Mouse (Mus musculus): ENCODE results near the gene Hoxc5. TPM values are rescaled to one million over a fixed set of nuclear protein-coding genes. Genes with fewer than 3 reads are reported as not detected.

The Hoxc5 gene
- polyA plus RNA-seq, 1 experiment from 2014 or later: 20.3 TPM

- Histone ChIP-seq H3K4me1 (ENCODE audit: control insufficient read depth, insufficient read depth, low read length) (no peaks in the 10 kb centered on the region), H3K9me3 (ENCODE audit: control insufficient read depth, low read depth, low read length) (no peaks in the 10 kb centered on the region), H3K36me3 (ENCODE audit: control insufficient read depth, insufficient read depth, low read length) (no peaks in the 10 kb centered on the region), H3K27me3 (ENCODE audit: control insufficient read depth, insufficient read depth, low read length) (no peaks in the 10 kb centered on the region; the same call in 1 of the 2 replicates), H3K4me2 (replicated peaks; ENCODE audit: low read depth, low read length) (no peak overlapping the region), H3K27ac (ENCODE audit: low read length) (no peak overlapping the region), H3K4me3 (ENCODE audit: low read depth, low read length) (no peak overlapping the region), H3K9ac (replicated peaks; ENCODE audit: low read depth, low read length) (no peak overlapping the region)
- ATAC-seq (ENCODE audit: insufficient number of reproducible peaks, insufficient read depth, low FRiP score, low read depth): no peak
- 11% methylated on average over 2 of the region's 2 CpGs for WGBS
These were observed 56.9 kb downstream of the Hoxc5 start for GRCm38 (mm10) chr15:103024131-103024530.

DNA sequence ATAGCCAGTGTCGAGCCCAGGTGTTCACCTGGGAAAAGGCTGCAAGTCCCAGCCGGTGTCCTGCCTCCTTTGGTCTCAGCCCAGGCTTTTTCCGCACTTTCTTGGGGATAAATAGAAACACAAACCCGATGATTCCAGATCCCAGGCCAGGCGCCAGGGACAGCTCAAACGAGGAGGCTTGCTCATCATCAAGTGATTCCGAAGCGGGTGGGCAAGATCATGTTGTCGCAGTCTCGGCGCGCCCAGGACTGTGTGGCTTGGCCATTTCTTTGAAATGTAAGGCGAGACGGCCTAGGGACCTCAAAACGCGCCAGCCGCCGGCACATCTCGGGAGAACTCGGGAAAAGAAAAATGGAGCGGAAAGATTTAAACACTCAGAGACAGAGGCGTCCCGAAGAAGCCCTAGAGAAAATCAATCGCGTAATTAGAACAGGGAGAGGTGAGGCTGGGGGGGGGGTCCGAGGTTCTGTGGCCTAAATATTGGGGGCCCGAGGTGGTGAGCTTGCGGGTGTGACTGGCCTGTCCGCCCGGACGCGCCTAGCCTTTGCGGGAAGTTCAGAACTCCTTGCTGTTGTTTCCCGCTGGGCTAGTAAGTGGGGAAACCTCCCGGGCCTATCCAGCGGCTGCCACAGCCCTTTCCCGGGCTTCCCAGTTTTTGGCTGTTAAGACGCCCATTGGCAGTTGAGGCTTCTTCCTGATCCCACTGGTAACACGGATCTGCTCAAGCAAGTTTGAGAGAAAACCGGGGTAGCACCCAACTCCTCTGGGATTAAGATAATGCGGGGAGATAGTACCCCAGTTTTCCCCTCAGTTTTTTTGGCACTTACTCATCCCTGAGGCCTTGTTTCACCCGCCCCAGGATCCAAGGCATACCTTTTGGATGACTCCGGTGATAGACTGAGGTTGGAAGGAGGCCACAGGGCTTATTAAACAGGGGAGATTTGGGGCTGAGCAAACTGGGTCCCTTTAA, 60.3 kb downstream of the Hoxc5 start:
- 17% methylated on average over 43 of the region's 43 CpGs for WGBS
- H3K9ac ChIP-seq (replicated peaks; ENCODE audit: low read depth, low read length): peak overlapping the region; percentile 18; the same call in 1 of the 2 replicates
- no peaks in the 10 kb centered on the region for H3K27me3 ChIP-seq (ENCODE audit: control insufficient read depth, insufficient read depth, low read length)

DNA sequence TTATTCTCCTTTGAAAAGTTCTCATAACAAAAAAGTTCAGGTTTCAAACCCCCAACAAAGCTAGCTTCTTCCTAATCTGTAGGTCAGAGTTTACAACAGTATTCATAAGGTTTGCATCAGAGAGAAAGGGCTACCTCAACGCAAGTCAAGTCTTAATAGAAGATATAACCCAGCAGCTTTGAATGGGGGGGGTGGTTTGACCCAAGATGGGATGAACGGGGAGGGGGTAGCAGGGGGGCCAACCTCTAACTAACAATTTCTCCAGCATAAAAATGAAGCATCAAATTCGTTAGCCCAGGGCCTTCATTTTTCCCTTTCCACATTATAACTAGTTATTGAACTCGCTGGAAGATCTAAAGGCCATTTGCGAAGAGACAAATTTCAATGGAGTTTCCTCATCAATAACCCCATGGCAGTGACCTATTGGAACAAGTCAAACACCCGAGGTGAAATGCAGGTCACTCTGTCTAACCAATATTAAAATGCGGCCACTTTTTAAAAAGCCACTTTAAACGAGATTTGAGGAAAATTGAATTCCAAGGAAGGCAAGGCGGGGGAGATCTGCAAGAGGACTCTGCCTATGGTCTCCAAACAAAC, 61.8 kb downstream of the Hoxc5 start:
- no peak overlapping the region for H3K9ac ChIP-seq (replicated peaks; ENCODE audit: low read depth, low read length)
- no peak overlapping the region for H3K4me3 ChIP-seq (ENCODE audit: low read depth, low read length)
- H3K36me3 ChIP-seq (ENCODE audit: control insufficient read depth, insufficient read depth, low read length): no peaks in the 10 kb centered on the region
- no peak for ATAC-seq (ENCODE audit: insufficient number of reproducible peaks, insufficient read depth, low FRiP score, low read depth)
- H3K4me2 ChIP-seq (replicated peaks; ENCODE audit: low read depth, low read length): no peak overlapping the region
- no peaks in the 10 kb centered on the region for H3K27me3 ChIP-seq (ENCODE audit: control insufficient read depth, insufficient read depth, low read length)
- peaks cover 13% of the 10 kb centered on the region; the same call in 1 of the 2 replicates for H3K4me1 ChIP-seq (ENCODE audit: control insufficient read depth, insufficient read depth, low read length)
- 47% methylated on average over 9 of the region's 9 CpGs for WGBS
- H3K9me3 ChIP-seq (ENCODE audit: control insufficient read depth, low read depth, low read length): no peaks in the 10 kb centered on the region
- no peak overlapping the region for H3K27ac ChIP-seq (ENCODE audit: low read length)

More for the DNA sequence above, 60.3 kb downstream of the Hoxc5 start:
- Histone ChIP-seq H3K36me3 (ENCODE audit: control insufficient read depth, insufficient read depth, low read length) (no peaks in the 10 kb centered on the region), H3K9me3 (ENCODE audit: control insufficient read depth, low read depth, low read length) (no peaks in the 10 kb centered on the region), H3K4me1 (ENCODE audit: control insufficient read depth, insufficient read depth, low read length) (0 out of 2 replicates have a peak, but pooled peaks cover 4% of the 10 kb centered on the region), H3K4me3 (ENCODE audit: low read depth, low read length) (peak overlapping the region; percentile 16; the same call in 1 of the 2 replicates), H3K27ac (ENCODE audit: low read length) (no peak overlapping the region), H3K4me2 (replicated peaks; ENCODE audit: low read depth, low read length) (peak overlapping the region; percentile 34)
- ATAC-seq (ENCODE audit: insufficient number of reproducible peaks, insufficient read depth, low FRiP score, low read depth): no peak

DNA sequence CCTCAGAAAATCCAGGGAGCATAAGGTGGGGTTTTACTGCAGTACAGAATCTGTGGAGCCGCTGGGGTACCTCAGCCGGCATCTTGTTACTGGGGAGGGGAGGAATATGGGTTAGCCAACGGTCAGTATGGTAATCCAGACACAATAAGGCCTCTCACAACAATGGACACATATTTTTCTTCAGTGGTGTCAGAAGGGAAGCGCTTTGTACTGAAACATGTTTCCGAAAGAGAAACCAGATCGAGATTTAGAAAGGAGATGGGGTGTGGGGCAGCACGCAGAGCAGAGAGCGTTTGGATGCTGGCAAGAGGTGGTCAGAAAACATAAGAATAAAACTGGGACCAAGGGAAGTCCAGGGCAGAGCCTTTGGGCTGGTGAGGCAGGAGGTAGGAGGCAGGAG, 62.9 kb downstream of the Hoxc5 start:
- H3K9me3 ChIP-seq (ENCODE audit: control insufficient read depth, low read depth, low read length): no peaks in the 10 kb centered on the region
- no peak overlapping the region for H3K4me3 ChIP-seq (ENCODE audit: low read depth, low read length)
- H3K4me2 ChIP-seq (replicated peaks; ENCODE audit: low read depth, low read length): no peak overlapping the region
- no peak overlapping the region; the same call in 1 of the 2 replicates for H3K9ac ChIP-seq (replicated peaks; ENCODE audit: low read depth, low read length)
- 23% methylated on average over 8 of the region's 8 CpGs for WGBS
- no peaks in the 10 kb centered on the region for H3K27me3 ChIP-seq (ENCODE audit: control insufficient read depth, insufficient read depth, low read length)
- H3K36me3 ChIP-seq (ENCODE audit: control insufficient read depth, insufficient read depth, low read length): no peaks in the 10 kb centered on the region
- no peak overlapping the region for H3K27ac ChIP-seq (ENCODE audit: low read length)
- H3K4me1 ChIP-seq (ENCODE audit: control insufficient read depth, insufficient read depth, low read length): peaks cover 16% of the 10 kb centered on the region; the same call in 1 of the 2 replicates
- ATAC-seq (ENCODE audit: insufficient number of reproducible peaks, insufficient read depth, low FRiP score, low read depth): no peak

DNA sequence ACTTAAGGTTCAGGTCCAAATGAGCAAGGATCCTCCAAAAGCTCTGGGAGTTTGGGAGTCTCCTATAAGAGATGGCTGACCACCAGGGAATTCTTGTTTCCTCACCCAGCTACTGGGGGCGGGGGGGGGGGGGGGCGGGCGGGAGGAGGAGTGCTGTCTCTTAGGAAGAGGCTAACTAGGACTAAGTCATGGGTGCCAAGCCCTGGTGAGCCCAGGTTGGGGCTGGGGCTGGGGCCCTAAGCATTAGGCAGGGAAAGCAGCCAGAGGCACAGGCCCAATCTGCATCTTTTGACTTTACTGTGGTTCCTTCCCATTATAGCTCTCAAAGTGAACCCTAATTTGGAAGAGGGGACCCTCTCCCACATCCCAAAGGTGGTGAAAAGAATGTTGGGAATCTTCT, 64.9 kb downstream of the Hoxc5 start:
- 20% methylated on average over 1 of the region's 3 CpGs for WGBS

DNA sequence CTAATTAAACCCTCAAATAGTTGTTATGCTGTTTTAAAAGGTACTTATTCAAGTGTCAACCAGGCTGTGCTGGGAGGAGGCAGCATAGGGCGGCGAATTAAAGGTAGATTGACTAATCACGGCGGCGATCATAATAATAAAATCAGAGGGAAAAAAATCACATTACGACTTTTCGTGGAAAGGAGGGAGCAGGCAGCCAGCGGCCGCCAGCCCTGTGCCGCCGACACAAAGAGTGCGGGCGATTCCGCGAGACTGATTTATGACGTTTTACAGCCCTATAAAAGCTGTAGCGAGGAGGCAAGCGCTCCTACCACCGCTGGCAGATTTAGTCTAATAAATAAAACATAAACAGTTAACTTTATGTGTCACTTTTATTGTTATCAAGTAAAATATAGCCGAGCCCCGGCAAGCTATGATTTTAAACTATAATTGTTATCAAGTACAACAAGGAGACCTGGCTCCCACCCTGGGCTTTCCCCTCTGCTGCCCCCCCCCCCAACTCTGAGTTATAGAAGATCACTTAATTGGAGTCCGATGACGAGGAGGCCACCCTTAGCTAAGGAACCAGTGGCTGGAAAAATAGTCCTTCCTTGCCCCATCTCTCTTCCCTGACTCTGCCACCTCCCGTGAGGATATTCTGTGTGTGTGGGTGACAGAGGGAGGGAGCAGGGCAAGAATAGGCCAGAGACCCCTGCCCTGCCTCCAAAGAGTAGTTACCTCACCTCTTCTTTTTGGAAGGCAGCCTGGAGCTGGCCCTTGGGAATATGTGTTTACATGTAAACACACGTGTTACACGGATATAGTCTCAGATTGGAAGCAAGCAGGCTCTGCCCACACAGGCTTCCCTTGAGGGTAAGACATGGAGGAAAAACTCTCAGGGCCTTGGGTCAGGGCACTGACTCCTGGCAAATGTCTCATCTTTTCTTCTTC, 65.7 kb downstream of the Hoxc5 start:
- H3K27me3 ChIP-seq (ENCODE audit: control insufficient read depth, insufficient read depth, low read length): no peaks in the 10 kb centered on the region

More for the DNA sequence above, 64.9 kb downstream of the Hoxc5 start:
- H3K9ac ChIP-seq (replicated peaks; ENCODE audit: low read depth, low read length): no peak overlapping the region
- H3K4me2 ChIP-seq (replicated peaks; ENCODE audit: low read depth, low read length): peak overlapping the region; percentile 32
- no peak overlapping the region for H3K27ac ChIP-seq (ENCODE audit: low read length)
- ATAC-seq (ENCODE audit: insufficient number of reproducible peaks, insufficient read depth, low FRiP score, low read depth): no peak
- no peaks in the 10 kb centered on the region for H3K36me3 ChIP-seq (ENCODE audit: control insufficient read depth, insufficient read depth, low read length)
- no peaks in the 10 kb centered on the region for H3K9me3 ChIP-seq (ENCODE audit: control insufficient read depth, low read depth, low read length)
- H3K4me3 ChIP-seq (ENCODE audit: low read depth, low read length): 0 out of 2 replicates have a peak overlapping the region, but pooled peaks have one; percentile 3
- H3K4me1 ChIP-seq (ENCODE audit: control insufficient read depth, insufficient read depth, low read length): peaks cover 21% of the 10 kb centered on the region; the same call in 1 of the 2 replicates
- no peaks in the 10 kb centered on the region for H3K27me3 ChIP-seq (ENCODE audit: control insufficient read depth, insufficient read depth, low read length)

DNA sequence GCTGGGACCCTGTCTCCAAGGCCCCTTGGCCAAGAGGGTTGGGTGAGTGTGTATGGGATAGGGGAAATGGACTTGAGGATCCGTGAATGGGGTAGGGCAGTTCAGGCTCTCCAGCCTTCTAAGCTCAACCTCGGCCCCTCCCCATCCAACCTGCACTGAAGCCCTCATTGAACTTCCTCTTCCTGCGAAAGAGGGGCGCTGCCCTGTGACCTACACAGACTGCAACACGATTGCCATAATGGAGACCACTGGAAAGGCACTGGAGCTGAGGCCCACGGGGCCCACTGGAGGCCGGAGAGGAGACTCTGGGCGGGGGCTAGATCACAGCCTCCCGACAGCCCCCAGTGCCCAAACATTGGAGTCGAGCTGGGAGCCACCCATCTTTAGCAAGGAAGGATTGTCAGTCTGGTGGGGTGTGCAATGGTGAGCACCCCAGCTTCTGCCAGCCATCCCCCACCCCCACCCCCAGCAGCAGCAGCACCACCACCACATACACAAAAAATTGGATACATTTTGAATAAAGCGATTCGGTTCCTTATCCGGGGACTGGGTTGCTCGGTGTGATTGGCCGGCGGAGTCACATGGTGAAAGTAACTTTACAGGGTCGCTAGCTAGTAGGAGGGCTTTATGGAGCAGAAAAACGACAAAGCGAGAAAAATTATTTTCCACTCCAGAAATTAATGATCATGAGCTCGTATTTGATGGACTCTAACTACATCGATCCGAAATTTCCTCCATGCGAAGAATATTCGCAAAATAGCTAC, 67.0 kb downstream of the Hoxc5 start:
- peak overlapping the region; percentile 89 for H3K27ac ChIP-seq (ENCODE audit: low read length)
- peak overlapping the region; percentile 69 for H3K4me3 ChIP-seq (ENCODE audit: low read depth, low read length)
- H3K9ac ChIP-seq (replicated peaks; ENCODE audit: low read depth, low read length): peak overlapping the region; percentile 92
- 1% methylated on average over 24 of the region's 24 CpGs for WGBS
- H3K4me2 ChIP-seq (replicated peaks; ENCODE audit: low read depth, low read length): peak overlapping the region; percentile 76
- no peaks in the 10 kb centered on the region for H3K27me3 ChIP-seq (ENCODE audit: control insufficient read depth, insufficient read depth, low read length)
- peaks cover 29% of the 10 kb centered on the region for H3K4me1 ChIP-seq (ENCODE audit: control insufficient read depth, insufficient read depth, low read length)
- no peaks in the 10 kb centered on the region for H3K36me3 ChIP-seq (ENCODE audit: control insufficient read depth, insufficient read depth, low read length)
- no peaks in the 10 kb centered on the region for H3K9me3 ChIP-seq (ENCODE audit: control insufficient read depth, low read depth, low read length)
- peak; percentile 82; the same call in 1 of the 2 replicates for ATAC-seq (ENCODE audit: insufficient number of reproducible peaks, insufficient read depth, low FRiP score, low read depth)

More for the DNA sequence above, 65.7 kb downstream of the Hoxc5 start:
- no peak for ATAC-seq (ENCODE audit: insufficient number of reproducible peaks, insufficient read depth, low FRiP score, low read depth)
- Histone ChIP-seq H3K9me3 (ENCODE audit: control insufficient read depth, low read depth, low read length) (no peaks in the 10 kb centered on the region), H3K27ac (ENCODE audit: low read length) (peak overlapping the region; percentile 58; the same call in 1 of the 2 replicates), H3K9ac (replicated peaks; ENCODE audit: low read depth, low read length) (0 out of 2 replicates have a peak overlapping the region, but pooled peaks have one; percentile 18), H3K4me1 (ENCODE audit: control insufficient read depth, insufficient read depth, low read length) (peaks cover 21% of the 10 kb centered on the region; the same call in 1 of the 2 replicates), H3K4me2 (replicated peaks; ENCODE audit: low read depth, low read length) (peak overlapping the region; percentile 32), H3K36me3 (ENCODE audit: control insufficient read depth, insufficient read depth, low read length) (no peaks in the 10 kb centered on the region), H3K4me3 (ENCODE audit: low read depth, low read length) (0 out of 2 replicates have a peak overlapping the region, but pooled peaks have one; percentile 3)
- 5% methylated on average over 26 of the region's 26 CpGs for WGBS

Measured in stomach, embryonic 14.5 days (tissue).